Mouse (Mus musculus): Measurements from ENCODE around the gene Etv2. TPM values are rescaled to one million over a fixed set of nuclear protein-coding genes. Genes with fewer than 3 reads are reported as not detected.

Gene Etv2
- not detected for total RNA-seq (2021)
- long read RNA-seq, experiment 1, result 0 reads
- long read RNA-seq, experiment 2, result 0 reads

GRCm38 (mm10) chr7:30635752-30636151 is at the start of gene Etv2:
Gene Etv2 (minus strand): TSS chr7:30635852.
- intact Hi-C loops (cut with DNase I), result no loop called here
- no peak for DNase-seq

GRCm38 (mm10) chr7:30683425-30683824 is 47.8 kb upstream of the Etv2 start:
- DNase-seq, result no peak
- intact Hi-C loops (cut with DNase I), result no loop called here

GRCm38 (mm10) chr7:30681897-30682296 is 46.2 kb upstream of the Etv2 start:
- DNase-seq, result peak; percentile 23 to 40
- intact Hi-C loops (cut with DNase I), result no loop called here

GRCm38 (mm10) chr7:30678263-30678975 is 42.8 kb upstream of the Etv2 start:
- intact Hi-C loops (cut with DNase I), result loop anchor here (5.0 kb wide), 1 partner anchor 179 kb away; the partner anchor contains the start of gene Ffar3
- DNase-seq, result peak; percentile 76 to 78

GRCm38 (mm10) chr7:30671480-30671879 is 35.8 kb upstream of the Etv2 start, which contains the start of gene Pmis2:
Gene Pmis2 (minus strand): TSS chr7:30671605.
- no peak for DNase-seq
- intact Hi-C loops (cut with DNase I), result no loop called here

- intact Hi-C loops (cut with DNase I), result loop anchor here (5.0 kb wide), 1 partner anchor 58 kb away; the partner anchor contains the start of gene Tmem147
- no peak for DNase-seq
Observed at GRCm38 (mm10) chr7:30669229-30669628, 33.6 kb upstream of the Etv2 start.

- no peak for DNase-seq
- intact Hi-C loops (cut with DNase I), result loop anchor here (5.0 kb wide), 1 partner anchor 62 kb away; the partner anchor contains the start of gene Tmem147
Observed at GRCm38 (mm10) chr7:30665321-30665720, 29.7 kb upstream of the Etv2 start.

- DNase-seq, result peak; percentile 87 to 95
- intact Hi-C loops (cut with DNase I), result loop anchor here (5.0 kb wide), 1 partner anchor 63 kb away; the partner anchor contains the start of gene Tmem147
Observed at GRCm38 (mm10) chr7:30664529-30665200, 29.0 kb upstream of the Etv2 start, which contains the start of gene Haus5. Gene Haus5 (minus strand): TSS chr7:30664994.

GRCm38 (mm10) chr7:30649591-30650540 is 14.2 kb upstream of the Etv2 start, which contains the start of gene Rbm42:
Gene Rbm42 (minus strand): TSS chr7:30650317.
- DNase-seq, result peak; percentile 96 to 98
- intact Hi-C loops (cut with DNase I), result no loop called here

- DNase-seq, result no peak
- intact Hi-C loops (cut with DNase I), result no loop called here
Observed at GRCm38 (mm10) chr7:30639083-30639482, 3.4 kb upstream of the Etv2 start.

- no peak for DNase-seq
- intact Hi-C loops (cut with DNase I), result no loop called here
Observed at GRCm38 (mm10) chr7:30636395-30636794, 743 bp upstream of the Etv2 start.

GRCm38 (mm10) chr7:30634621-30635020 is 1.0 kb downstream of the Etv2 start:
- intact Hi-C loops (cut with DNase I), result no loop called here
- peak; percentile 40 to 64 for DNase-seq

GRCm38 (mm10) chr7:30633762-30634412 is 1.8 kb downstream of the Etv2 start:
- intact Hi-C loops (cut with DNase I), result no loop called here
- no peak for DNase-seq

GRCm38 (mm10) chr7:30629013-30629412 is 6.6 kb downstream of the Etv2 start:
- DNase-seq, result no peak
- intact Hi-C loops (cut with DNase I), result no loop called here

- no peak for DNase-seq
- intact Hi-C loops (cut with DNase I), result no loop called here
Observed at GRCm38 (mm10) chr7:30626647-30627046, 9.0 kb downstream of the Etv2 start.

GRCm38 (mm10) chr7:30625530-30626384 is 9.9 kb downstream of the Etv2 start, which contains the start of gene Cox6b1:
Gene Cox6b1 (minus strand): TSS chr7:30626151.
- intact Hi-C loops (cut with DNase I), result no loop called here
- DNase-seq, result peak; percentile 90 to 91

- intact Hi-C loops (cut with DNase I), result no loop called here
Observed at GRCm38 (mm10) chr7:30619202-30619601, 16.4 kb downstream of the Etv2 start.

GRCm38 (mm10) chr7:30618658-30619057 is 17.0 kb downstream of the Etv2 start:
- intact Hi-C loops (cut with DNase I), result no loop called here
- DNase-seq, result no peak

More at GRCm38 (mm10) chr7:30619202-30619601, 16.4 kb downstream of the Etv2 start:
- DNase-seq, result peak; percentile 16 to 41
